Mouse (Mus musculus): ENCODE measurements at regions not wholly inside any gene's neighbourhood (a gene's known extent, or its start where the extent isn't known, plus 50 kb on each side); places are given as distances from the start of the nearest gene placed in this dataset.

GRCm38 (mm10) chr3:130850766-130851308, 120.6 kb upstream of the Rpl34 start:
- Histone ChIP-seq H3K4me3 (ENCODE audit: insufficient read depth, low read length) (no peak overlapping the region), H3K27ac (ENCODE audit: insufficient read depth, low read depth, low read length) (no peak overlapping the region), H3K4me1 (ENCODE audit: control insufficient read depth, insufficient read depth, low read length) (no peaks in the 10 kb centered on the region)
- TF ChIP-seq POLR2A (IDR thresholded peaks at IDR 0.05; ENCODE audit: borderline replicate concordance, low read depth, low read length) (no peak), CTCF (IDR thresholded peaks at IDR 0.05; ENCODE audit: low read depth, low read length) (no peak)

DNA sequence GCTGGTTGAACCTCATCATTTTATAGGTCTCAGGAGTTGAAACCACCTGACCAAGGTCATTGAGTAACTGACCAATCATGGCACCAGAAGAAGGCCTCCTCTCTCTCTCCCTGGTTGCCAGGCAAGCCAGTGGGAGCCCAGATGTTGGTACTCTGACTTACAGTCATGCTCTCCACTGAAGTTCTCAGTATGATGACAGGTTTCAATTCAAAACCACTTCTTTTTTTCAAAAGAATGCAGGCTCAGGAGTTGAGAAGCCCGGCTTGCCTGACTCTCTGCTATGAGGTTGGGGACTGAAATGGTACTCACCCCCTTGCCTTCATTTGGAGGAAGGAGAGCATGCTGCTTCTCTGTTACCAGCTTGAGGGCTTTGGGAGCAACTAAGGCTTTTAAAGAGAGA, 111.6 kb upstream of the Rpl34 start:
- H3K4me3 ChIP-seq (ENCODE audit: insufficient read depth, low read length), result no peak overlapping the region
- no peaks in the 10 kb centered on the region for H3K4me1 ChIP-seq (ENCODE audit: control insufficient read depth, insufficient read depth, low read length)
- no peak overlapping the region for H3K27ac ChIP-seq (ENCODE audit: insufficient read depth, low read depth, low read length)
- no peak for TF ChIP-seq POLR2A (IDR thresholded peaks at IDR 0.05; ENCODE audit: borderline replicate concordance, low read depth, low read length)
- no peak for TF ChIP-seq CTCF (IDR thresholded peaks at IDR 0.05; ENCODE audit: low read depth, low read length)

DNA sequence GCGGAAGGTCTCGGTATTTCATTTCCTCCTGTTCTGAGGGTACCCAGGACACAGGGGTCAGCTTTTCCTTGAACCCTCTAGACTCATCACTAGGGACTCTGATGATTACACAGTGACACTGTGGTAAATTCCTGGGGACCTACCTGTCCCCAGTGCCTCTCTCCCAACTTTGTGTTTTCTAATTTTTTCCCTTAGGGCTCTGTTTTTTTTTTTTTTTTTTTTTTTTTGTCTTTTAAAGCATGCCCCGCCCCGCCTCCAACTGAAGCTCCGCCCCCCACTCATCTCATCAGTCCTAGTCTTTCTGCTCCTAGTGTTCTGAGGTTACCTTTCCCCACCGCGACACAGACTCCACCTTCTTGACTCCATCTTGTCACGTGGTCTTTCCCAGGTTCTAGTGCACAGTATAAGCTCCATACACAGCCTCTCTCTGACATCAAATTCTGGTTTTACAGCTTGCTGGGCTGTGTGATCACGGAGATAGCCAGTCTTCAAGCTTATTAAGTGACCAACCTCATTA, 109.8 kb upstream of the Rpl34 start:
- Histone ChIP-seq H3K27ac (ENCODE audit: insufficient read depth, low read depth, low read length) (no peak overlapping the region), H3K4me3 (ENCODE audit: insufficient read depth, low read length) (no peak overlapping the region), H3K4me1 (ENCODE audit: control insufficient read depth, insufficient read depth, low read length) (no peaks in the 10 kb centered on the region)
- TF ChIP-seq POLR2A (IDR thresholded peaks at IDR 0.05; ENCODE audit: borderline replicate concordance, low read depth, low read length), result no peak
- TF ChIP-seq CTCF (IDR thresholded peaks at IDR 0.05; ENCODE audit: low read depth, low read length), result no peak

DNA sequence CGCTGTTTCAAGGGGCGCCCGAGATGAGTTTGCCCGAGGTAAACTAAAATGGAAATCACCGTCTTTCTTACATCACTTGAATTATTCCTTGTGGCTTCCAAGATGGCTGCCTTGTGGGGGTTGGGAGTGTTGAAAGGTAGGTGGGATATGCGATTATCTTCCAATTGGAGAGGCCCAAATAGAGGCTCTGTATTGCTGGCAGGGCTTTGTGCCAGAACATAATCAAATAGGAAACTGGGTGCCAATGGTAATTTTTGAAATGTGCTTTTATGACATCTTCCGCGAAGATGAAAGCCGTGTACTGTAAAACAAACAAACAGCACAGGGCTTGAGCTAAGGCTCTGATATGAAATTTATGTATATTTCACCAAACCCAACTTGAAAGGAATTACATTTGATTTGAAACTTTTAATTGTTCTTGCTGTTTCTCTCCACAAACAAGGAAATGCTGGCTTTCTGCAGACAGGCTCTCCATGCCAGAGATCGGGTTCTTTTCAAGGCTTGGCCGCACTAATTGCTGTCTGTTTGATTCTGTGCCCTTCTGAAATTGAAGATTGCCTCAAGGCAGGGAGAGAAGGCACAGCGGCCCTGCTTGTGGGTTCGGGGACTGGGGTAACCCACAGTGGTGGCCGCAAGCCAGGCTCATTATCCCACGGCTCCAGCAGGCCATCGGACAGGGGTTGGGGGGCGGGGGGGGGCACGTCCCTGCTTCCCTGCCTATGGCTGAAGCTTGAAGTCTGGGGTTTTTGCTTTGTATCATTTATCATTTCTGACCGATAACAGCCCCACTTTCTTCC, 108.6 kb upstream of the Rpl34 start:
- H3K4me1 ChIP-seq (ENCODE audit: control insufficient read depth, insufficient read depth, low read length), result no peaks in the 10 kb centered on the region
- no peak for TF ChIP-seq POLR2A (IDR thresholded peaks at IDR 0.05; ENCODE audit: borderline replicate concordance, low read depth, low read length)
- no peak for TF ChIP-seq CTCF (IDR thresholded peaks at IDR 0.05; ENCODE audit: low read depth, low read length)
- no peak overlapping the region for H3K27ac ChIP-seq (ENCODE audit: insufficient read depth, low read depth, low read length)

DNA sequence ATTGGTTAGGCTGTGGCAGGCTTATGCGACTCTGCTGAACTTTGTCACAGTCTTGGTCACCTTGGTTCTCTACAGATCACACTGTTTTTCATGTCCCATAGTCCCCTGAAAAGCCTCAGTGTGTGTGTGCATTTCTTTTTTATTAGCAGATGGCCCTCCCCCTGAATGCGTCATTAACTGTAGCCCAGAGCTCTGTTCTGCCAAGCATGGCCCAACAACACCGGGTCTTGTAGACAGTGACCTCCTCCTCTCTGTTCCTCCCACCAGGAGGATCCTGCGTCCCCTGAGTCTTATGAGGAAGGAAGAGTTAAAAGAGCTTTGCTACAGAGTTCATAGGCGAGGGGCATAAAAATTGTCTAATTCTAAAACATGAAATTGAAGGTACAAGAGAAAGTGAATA, 103.5 kb upstream of the Rpl34 start:
- H3K4me1 ChIP-seq (ENCODE audit: control insufficient read depth, insufficient read depth, low read length), result no peaks in the 10 kb centered on the region
- TF ChIP-seq CTCF (IDR thresholded peaks at IDR 0.05; ENCODE audit: low read depth, low read length) (no peak), POLR2A (IDR thresholded peaks at IDR 0.05; ENCODE audit: borderline replicate concordance, low read depth, low read length) (no peak)
- no peak overlapping the region for H3K27ac ChIP-seq (ENCODE audit: insufficient read depth, low read depth, low read length)
- no peak overlapping the region for H3K4me3 ChIP-seq (ENCODE audit: insufficient read depth, low read length)

More for the DNA sequence above, 108.6 kb upstream of the Rpl34 start:
- no peak overlapping the region for H3K4me3 ChIP-seq (ENCODE audit: insufficient read depth, low read length)

DNA sequence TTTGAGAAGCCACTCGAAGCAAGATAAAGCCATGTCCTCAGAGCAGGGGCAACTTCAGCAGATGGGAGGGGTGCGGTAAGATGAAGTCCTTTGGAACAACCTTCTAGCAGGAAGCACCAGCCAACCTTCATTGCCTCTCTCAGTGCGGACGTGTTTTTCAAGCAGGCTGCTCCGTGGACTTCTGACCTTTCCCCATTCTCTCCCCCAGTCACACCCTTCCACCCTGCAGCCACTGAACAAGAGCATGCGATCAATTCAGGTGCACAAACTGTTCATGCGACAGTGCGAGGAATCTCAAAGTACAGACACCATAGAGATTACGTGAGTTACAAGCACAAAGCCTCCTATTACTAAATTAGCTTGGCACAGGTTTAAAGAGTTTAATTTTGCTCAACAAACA, 102.9 kb upstream of the Rpl34 start:
- no peak overlapping the region for H3K27ac ChIP-seq (ENCODE audit: insufficient read depth, low read depth, low read length)
- TF ChIP-seq POLR2A (IDR thresholded peaks at IDR 0.05; ENCODE audit: borderline replicate concordance, low read depth, low read length), result no peak
- TF ChIP-seq CTCF (IDR thresholded peaks at IDR 0.05; ENCODE audit: low read depth, low read length), result no peak
- no peak overlapping the region for H3K4me3 ChIP-seq (ENCODE audit: insufficient read depth, low read length)
- no peaks in the 10 kb centered on the region for H3K4me1 ChIP-seq (ENCODE audit: control insufficient read depth, insufficient read depth, low read length)

- H3K4me1 ChIP-seq (ENCODE audit: control insufficient read depth, insufficient read depth, low read length), result peaks cover 10% of the 10 kb centered on the region
- TF ChIP-seq POLR2A (IDR thresholded peaks at IDR 0.05; ENCODE audit: borderline replicate concordance, low read depth, low read length), result no peak
- no peak for TF ChIP-seq CTCF (IDR thresholded peaks at IDR 0.05; ENCODE audit: low read depth, low read length)
These were observed 101.6 kb upstream of the Rpl34 start for GRCm38 (mm10) chr3:130831788-130832187.

DNA sequence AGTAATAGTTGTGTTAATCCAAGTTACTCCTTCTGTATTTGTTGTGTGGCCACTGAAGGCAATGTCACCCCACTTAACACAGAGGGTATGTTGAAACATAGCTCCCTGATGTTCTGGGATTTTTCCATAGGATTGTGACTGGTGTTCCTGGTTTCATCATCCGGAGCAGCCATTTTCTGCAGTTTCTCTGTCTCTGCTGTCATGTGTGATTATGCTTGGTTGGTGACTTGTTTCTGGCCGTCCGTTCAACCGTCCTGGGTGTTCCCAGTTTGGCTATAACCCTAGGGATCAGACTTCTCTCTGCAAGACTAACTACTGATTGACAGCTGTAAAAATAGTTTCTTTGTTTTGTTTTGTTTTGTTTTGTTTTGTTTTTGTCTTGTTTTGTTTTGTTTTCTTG, 98.1 kb upstream of the Rpl34 start:
- TF ChIP-seq CTCF (IDR thresholded peaks at IDR 0.05; ENCODE audit: low read depth, low read length), result no peak

More at GRCm38 (mm10) chr3:130831788-130832187, 101.6 kb upstream of the Rpl34 start:
- no peak overlapping the region for H3K27ac ChIP-seq (ENCODE audit: insufficient read depth, low read depth, low read length)
- H3K4me3 ChIP-seq (ENCODE audit: insufficient read depth, low read length), result no peak overlapping the region

DNA sequence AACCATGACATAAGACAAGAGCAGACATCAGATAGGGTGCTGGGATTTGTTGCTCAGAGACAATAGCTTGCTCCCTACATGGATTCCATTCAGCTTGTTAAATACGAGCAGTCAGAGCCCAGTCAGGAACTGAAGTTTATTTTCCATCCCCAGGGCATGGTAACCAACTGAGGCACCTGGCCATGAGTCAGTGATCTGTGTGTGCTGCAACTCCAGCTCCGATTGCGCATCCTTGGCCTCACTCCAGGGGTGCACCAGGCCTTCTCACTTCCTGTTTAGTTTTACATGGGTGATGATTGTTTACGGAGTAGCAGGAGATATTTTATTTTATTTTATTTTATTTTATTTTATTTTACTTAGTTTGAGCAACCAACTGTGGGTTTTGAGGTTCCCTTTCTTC, 97.7 kb upstream of the Rpl34 start:
- TF ChIP-seq POLR2A (IDR thresholded peaks at IDR 0.05; ENCODE audit: borderline replicate concordance, low read depth, low read length), result no peak
- no peak for TF ChIP-seq CTCF (IDR thresholded peaks at IDR 0.05; ENCODE audit: low read depth, low read length)

More for the DNA sequence above, 98.1 kb upstream of the Rpl34 start:
- no peak overlapping the region for H3K27ac ChIP-seq (ENCODE audit: insufficient read depth, low read depth, low read length)
- H3K4me3 ChIP-seq (ENCODE audit: insufficient read depth, low read length), result no peak overlapping the region
- H3K4me1 ChIP-seq (ENCODE audit: control insufficient read depth, insufficient read depth, low read length), result peaks cover 10% of the 10 kb centered on the region

GRCm38 (mm10) chr3:130827021-130827420, 96.8 kb upstream of the Rpl34 start:
- H3K4me3 ChIP-seq (ENCODE audit: insufficient read depth, low read length), result no peak overlapping the region
- TF ChIP-seq POLR2A (IDR thresholded peaks at IDR 0.05; ENCODE audit: borderline replicate concordance, low read depth, low read length), result no peak
- no peak for TF ChIP-seq CTCF (IDR thresholded peaks at IDR 0.05; ENCODE audit: low read depth, low read length)
- H3K27ac ChIP-seq (ENCODE audit: insufficient read depth, low read depth, low read length), result no peak overlapping the region
- peaks cover 10% of the 10 kb centered on the region for H3K4me1 ChIP-seq (ENCODE audit: control insufficient read depth, insufficient read depth, low read length)

More for the DNA sequence above, 97.7 kb upstream of the Rpl34 start:
- Histone ChIP-seq H3K4me1 (ENCODE audit: control insufficient read depth, insufficient read depth, low read length) (peaks cover 10% of the 10 kb centered on the region), H3K27ac (ENCODE audit: insufficient read depth, low read depth, low read length) (no peak overlapping the region), H3K4me3 (ENCODE audit: insufficient read depth, low read length) (no peak overlapping the region)
